Mouse (Mus musculus) hindbrain, embryonic 10.5 days (tissue): ENCODE measurements around the gene Serping1. TPM values are rescaled to one million over a fixed set of nuclear protein-coding genes. Genes with fewer than 3 reads are reported as not detected.
"Not testable (repeated sequence)": the region's sequence is repeated elsewhere in the genome, so short reads cannot be mapped to it uniquely, and the experiment has no call there.

Experiments
- DNase-seq: peaks from one replicate; pipeline ENCODE4 v3.0.0-alpha.2; 2017; ENCODE audit warnings: low spot score
- H3K27ac ChIP-seq: fragments of 300-500 bp; sonication (generic); 2 replicates; pipeline ENCODE4 v1.5.1; 2016; ENCODE audit warnings: mild to moderate bottlenecking, moderate library complexity
- H3K27me3 ChIP-seq: fragments of 300-500 bp; sonication (generic); 2 replicates; pipeline ENCODE4 v1.6.1; 2016; ENCODE audit warnings: mild to moderate bottlenecking; ENCODE audit not compliant: poor library complexity, insufficient read depth, severe bottlenecking
- H3K36me3 ChIP-seq: fragments of 300-500 bp; sonication (generic); 2 replicates; pipeline ENCODE4 v1.6.1; 2016; ENCODE audit warnings: mild to moderate bottlenecking, moderate library complexity
- H3K4me1 ChIP-seq: fragments of 300-500 bp; sonication (generic); replicated peaks from 2 replicates; pipeline ENCODE4 v1.6.1; 2016; ENCODE audit warnings: mild to moderate bottlenecking
- H3K4me3 ChIP-seq: fragments of 300-500 bp; sonication (generic); 2 replicates; pipeline ENCODE4 v1.5.1; 2016; ENCODE audit warnings: mild to moderate bottlenecking, moderate library complexity
- H3K9me3 ChIP-seq: fragments of 300-500 bp; sonication (generic); 2 replicates; pipeline ENCODE4 v1.6.1; 2016; ENCODE audit warnings: mild to moderate bottlenecking, moderate library complexity
- WGBS: fragments of 180-500 bp; shearing (Covaris S2); methylation state at CpG from one replicate; pipeline ENCODE4 v1.1.7; 2016; 5-methylcytosine and 5-hydroxymethylcytosine counted together
- polyA plus RNA-seq: library from polyadenylated mRNA; unstranded; fragments of >200 nt; fragmentation: Nextera tagmentation; extraction: Ambion mirVana; gene quantifications from 2 replicates; pipeline ENCODE4 v1.2.1, GENCODE M21; 2016

The Serping1 gene
- polyA plus RNA-seq, 1 experiment from 2014 or later = 43.1 TPM

DNA sequence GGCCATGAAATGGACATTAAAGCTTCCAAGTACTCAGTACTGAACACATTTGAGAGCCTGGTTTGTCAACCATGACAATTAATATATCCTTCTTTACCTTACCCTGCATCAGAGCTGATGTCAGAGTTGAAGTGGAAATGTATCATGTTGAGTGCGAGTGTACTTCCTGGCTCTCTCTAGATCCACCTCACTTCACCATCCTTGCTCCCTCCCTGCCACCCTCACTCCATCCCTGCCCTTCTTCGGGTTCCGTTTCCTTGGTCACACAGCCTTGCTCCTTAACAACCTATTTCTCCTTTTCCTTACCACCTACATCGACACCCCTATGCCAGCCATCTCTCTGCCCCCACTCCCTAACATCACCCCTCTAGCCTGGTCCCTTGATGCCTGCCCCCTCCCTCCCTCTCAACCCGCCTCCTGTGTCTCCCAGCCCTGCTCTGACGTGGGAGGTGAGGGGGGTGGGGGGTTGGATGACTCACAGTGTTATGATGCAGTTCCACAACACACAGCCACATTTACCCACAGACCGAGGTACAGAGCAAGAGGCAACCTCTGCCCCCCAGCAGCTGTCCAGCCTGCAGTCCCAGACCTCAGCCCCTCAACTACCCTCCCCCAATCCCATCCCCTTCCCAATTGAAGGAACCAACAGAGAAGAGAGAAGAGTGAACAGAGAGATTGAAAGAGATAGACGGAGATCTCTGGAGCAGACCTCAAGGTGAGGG is 41.5 kb downstream of the Serping1 start, which contains the start of gene Ypel4:
Ypel4 (plus strand) TSS at position 480 of the 722 bp plus-strand sequence.
- H3K27ac ChIP-seq = peak within 1 kb of the TSS; percentile 93
- 4% methylated on average over 8 of the region's 8 CpGs for WGBS
- peaks cover 56% of the 10 kb centered on the region for H3K4me1 ChIP-seq
- no peaks in the 10 kb centered on the region for H3K27me3 ChIP-seq
- no peaks in the 10 kb centered on the region for H3K9me3 ChIP-seq
- peak; percentile 64 for DNase-seq
- peak within 1 kb of the TSS; percentile 68 for H3K4me3 ChIP-seq
- H3K36me3 ChIP-seq = no peaks in the 10 kb centered on the region

DNA sequence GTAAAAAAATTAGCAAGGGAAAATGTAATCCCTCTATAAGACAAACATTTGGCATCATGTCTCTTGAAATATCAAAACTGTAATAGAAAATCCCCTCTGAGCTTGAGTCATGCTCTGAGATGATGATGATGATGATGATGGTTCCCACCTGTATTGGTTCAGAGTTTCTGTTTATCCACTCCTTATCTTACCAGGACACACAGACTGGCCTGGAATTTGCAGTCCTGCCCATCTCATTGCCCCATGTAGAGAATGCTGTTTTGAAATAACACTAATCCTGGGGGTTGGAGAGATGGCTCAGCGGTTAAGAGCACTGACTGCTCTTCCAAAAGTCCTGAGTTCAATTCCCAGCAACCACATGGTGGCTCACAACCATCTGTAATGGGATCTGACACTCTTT is 42.9 kb downstream of the Serping1 start:
- Histone ChIP-seq H3K27me3 (no peaks in the 10 kb centered on the region), H3K27ac (no peak overlapping the region), H3K9me3 (no peaks in the 10 kb centered on the region), H3K4me3 (no peak overlapping the region), H3K4me1 (peaks cover 49% of the 10 kb centered on the region), H3K36me3 (no peaks in the 10 kb centered on the region)
- no peak for DNase-seq
- WGBS = 87% methylated on average over 1 of the region's 1 CpGs

DNA sequence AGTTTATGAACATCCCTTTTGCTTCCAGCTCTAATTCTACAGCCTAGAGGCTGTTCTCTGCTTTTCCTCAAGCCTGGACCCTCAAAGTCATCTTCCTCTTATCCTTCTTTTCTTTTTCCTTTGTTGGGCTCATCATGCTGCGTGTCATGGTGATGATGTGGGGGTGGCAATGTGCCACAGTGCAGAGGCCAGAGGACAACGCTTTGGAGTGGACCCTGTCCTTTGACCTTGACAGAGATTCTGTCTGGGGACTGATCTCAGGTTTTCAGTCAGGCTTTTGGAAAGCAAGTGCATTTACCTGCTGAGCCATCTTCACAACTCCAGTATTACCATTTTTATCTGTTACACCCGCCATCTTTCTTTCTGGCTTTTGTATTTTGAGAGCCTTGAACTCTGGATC is 44.0 kb downstream of the Serping1 start:
- Histone ChIP-seq H3K9me3 (no peaks in the 10 kb centered on the region), H3K27me3 (no peaks in the 10 kb centered on the region)
- 86% methylated on average over 3 of the region's 3 CpGs for WGBS

DNA sequence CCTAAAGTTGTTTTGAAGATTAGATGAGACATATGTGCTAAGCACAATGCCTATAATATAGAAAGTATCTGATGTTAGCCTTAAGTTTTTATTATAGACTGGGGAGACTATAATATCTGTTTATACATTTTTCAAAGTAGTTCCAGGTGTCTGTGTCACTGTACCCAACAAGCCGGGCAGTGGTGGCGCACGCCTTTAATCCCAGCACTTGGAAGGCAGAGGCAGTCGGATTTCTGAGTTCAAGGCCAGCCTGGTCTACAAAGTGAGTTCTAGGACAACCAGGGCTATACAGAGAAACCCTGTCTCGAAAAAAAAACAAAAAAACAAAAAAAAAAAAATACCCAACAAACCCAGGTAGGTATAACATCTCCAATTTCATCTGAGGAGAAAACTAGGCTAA is 47.1 kb downstream of the Serping1 start:
- not testable (repeated sequence) for H3K27ac ChIP-seq, H3K27me3 ChIP-seq, H3K4me3 ChIP-seq, H3K9me3 ChIP-seq, DNase-seq
- peaks cover 27% of the 10 kb centered on the region for H3K36me3 ChIP-seq
- peaks cover 26% of the 10 kb centered on the region for H3K4me1 ChIP-seq
- 74% methylated on average over 5 of the region's 5 CpGs for WGBS

More for the DNA sequence above, 44.0 kb downstream of the Serping1 start:
- Histone ChIP-seq H3K36me3 (no peaks in the 10 kb centered on the region), H3K27ac (no peak overlapping the region), H3K4me3 (no peak overlapping the region), H3K4me1 (peaks cover 44% of the 10 kb centered on the region)
- no peak for DNase-seq

DNA sequence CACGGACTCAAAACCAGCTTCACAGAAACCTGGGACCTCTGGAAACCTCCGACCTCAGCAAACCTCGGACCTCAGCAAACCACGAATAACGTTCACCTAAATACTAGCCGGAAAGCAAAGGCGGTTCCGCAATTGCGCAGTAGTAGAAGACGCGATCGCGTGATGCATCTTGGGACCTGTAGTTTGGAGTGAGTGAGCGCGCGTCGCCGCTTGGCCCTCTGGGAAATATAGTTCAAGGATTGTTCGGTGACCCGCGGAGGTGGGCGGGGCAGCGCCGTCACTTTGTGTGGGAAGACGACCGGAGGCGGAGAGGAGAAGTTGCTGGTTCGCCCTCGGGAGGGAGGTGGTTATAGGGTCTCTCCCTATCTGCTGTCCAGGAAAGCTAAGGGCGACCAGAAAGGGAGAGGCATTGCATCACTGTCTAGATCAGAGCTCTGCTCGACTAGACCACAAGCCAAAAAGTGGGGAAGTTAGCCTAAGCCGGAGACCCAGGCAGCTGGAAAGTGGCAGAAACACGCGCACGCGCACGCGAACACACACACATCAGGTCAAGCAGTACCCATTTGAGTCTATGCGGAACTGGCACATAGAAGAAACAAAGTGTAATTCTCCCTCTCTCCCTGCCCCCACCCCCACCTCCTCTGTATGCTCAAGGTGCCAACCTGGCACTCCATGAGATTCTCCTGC is 47.9 kb downstream of the Serping1 start, which contains the start of gene Clp1:
Clp1 (minus strand) TSS at position 179 of the 687 bp plus-strand sequence.
- peak within 1 kb of the TSS; percentile 68 for H3K4me3 ChIP-seq
- no peaks in the 10 kb centered on the region for H3K9me3 ChIP-seq
- DNase-seq = peak; percentile 97
- H3K27ac ChIP-seq = peak within 1 kb of the TSS; percentile 90
- peaks cover 26% of the 10 kb centered on the region for H3K4me1 ChIP-seq
- peaks cover 34% of the 10 kb centered on the region for H3K36me3 ChIP-seq
- no peaks in the 10 kb centered on the region for H3K27me3 ChIP-seq
- under 1% methylated on average over 39 of the region's 39 CpGs for WGBS

DNA sequence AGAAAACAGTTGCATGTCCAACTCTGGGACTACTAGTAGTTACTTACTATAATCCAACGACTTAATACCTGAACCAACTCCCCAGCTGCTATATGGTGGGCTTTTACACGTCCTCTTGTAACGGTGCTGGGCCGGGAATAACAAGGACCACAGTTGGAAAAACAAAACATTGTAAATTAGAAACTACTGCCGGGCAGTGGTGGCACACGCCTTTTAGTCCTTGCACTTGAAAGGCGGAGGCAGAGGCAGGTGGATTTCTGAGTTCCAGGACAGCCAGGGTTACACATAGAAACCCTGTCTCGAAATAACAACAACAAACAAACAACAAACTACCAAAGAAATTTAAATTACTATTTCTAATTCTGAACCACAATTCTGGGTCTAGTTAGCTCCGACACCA is 48.5 kb downstream of the Serping1 start:
- peaks cover 26% of the 10 kb centered on the region for H3K4me1 ChIP-seq
- H3K27ac ChIP-seq = peak overlapping the region; percentile 90
- DNase-seq = no peak
- H3K36me3 ChIP-seq = peaks cover 40% of the 10 kb centered on the region
- peak overlapping the region; percentile 68 for H3K4me3 ChIP-seq
- 5% methylated on average over 9 of the region's 9 CpGs for WGBS
- no peaks in the 10 kb centered on the region for H3K27me3 ChIP-seq
- no peaks in the 10 kb centered on the region for H3K9me3 ChIP-seq

DNA sequence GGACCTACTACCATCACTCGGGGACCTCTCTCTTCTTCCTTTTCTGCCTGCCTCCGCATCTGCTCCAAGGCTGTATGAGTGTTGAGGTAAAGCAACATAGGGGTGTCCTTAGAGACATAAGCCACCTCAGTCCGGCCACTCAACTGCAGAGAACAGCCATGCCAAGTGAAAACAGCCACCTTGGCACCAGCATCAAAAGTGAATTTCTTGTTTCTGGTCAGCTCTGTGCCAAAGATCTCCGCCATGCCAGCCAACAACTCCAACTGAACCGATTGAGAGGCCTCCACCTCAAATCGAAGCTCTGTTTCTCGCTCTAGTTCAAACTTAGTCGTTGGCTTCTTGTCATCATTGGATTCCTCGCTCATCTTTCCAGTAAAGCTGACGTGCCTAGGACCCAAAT is 49.5 kb downstream of the Serping1 start:
- no peak for DNase-seq
- Histone ChIP-seq H3K9me3 (no peaks in the 10 kb centered on the region), H3K4me3 (0 out of 2 replicates have a peak overlapping the region, but pooled peaks have one; percentile 68), H3K27ac (no peak overlapping the region), H3K36me3 (peaks cover 48% of the 10 kb centered on the region), H3K27me3 (no peaks in the 10 kb centered on the region), H3K4me1 (peaks cover 26% of the 10 kb centered on the region)
- whole genome bisulfite sequencing = 94% methylated on average over 10 of the region's 10 CpGs

DNA sequence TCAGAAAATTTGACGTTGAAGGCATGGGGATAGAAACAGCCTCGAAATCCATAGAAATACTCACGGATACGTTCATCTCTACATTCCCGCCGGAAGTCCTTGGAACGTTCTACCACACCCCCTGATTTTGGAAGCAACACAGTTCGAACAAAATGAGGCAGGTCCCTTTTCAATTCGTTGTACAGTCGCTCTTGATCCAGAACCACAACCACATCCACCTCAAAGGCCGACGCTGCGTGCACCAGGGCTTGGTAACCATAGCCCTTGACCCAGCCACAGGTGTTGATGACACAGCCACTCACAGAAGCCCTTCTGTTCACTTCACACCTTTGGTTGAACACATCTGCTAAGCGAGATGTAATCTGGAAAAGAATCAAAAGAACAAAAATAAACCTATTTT is 51.4 kb downstream of the Serping1 start:
- Histone ChIP-seq H3K4me1 (peaks cover 26% of the 10 kb centered on the region), H3K27ac (no peak overlapping the region), H3K9me3 (no peaks in the 10 kb centered on the region), H3K27me3 (no peaks in the 10 kb centered on the region), H3K36me3 (peaks cover 48% of the 10 kb centered on the region), H3K4me3 (no peak overlapping the region)
- DNase-seq = no peak
- WGBS = 95% methylated on average over 14 of the region's 14 CpGs

DNA sequence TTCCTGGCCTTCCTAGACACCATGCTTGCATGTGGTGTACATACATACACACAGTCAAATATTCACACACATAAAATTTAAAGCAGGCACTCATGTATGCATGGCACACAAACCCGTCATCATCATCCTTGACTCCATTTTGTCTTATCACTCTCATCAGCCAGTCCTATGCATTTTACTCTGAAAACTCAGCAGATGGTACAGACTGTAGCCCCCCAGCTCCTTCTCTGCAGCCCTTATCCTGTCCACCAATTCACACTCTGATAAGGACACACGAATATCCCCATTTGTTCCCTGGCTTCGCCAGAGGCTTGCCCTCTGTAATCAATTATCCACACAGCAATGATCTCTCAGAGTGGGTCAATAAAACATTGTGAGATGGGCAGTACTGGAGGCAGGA is 54.1 kb downstream of the Serping1 start:
- DNase-seq = no peak
- WGBS = 81% methylated on average over 3 of the region's 3 CpGs
- Histone ChIP-seq H3K27ac (no peak overlapping the region), H3K36me3 (peaks cover 48% of the 10 kb centered on the region), H3K27me3 (no peaks in the 10 kb centered on the region), H3K9me3 (no peaks in the 10 kb centered on the region), H3K4me3 (no peak overlapping the region), H3K4me1 (peaks cover 21% of the 10 kb centered on the region)

DNA sequence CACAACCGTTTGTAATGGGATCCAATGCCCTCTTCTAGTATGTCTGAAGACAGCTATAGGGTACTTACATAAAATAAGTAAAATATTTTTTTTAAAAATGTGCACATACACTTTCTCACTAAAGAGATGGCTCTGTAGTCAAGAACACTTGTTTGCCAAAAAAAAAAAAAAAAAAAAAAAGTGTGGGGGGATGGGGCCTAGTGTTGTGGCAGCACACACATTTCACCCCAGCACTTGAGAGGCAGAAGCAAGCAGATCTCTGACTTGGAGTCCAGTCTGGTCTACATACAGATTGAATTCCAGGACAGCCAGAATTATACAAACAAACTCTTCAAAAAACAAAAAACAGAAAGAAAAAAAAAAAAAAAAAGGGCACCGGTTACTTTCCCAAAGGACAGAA is 54.5 kb downstream of the Serping1 start:
- peaks cover 18% of the 10 kb centered on the region for H3K4me1 ChIP-seq
- no peak for DNase-seq
- H3K4me3 ChIP-seq = no peak overlapping the region
- H3K9me3 ChIP-seq = no peaks in the 10 kb centered on the region
- no peak overlapping the region for H3K27ac ChIP-seq
- WGBS = 95% methylated on average over 2 of the region's 2 CpGs
- H3K36me3 ChIP-seq = peaks cover 47% of the 10 kb centered on the region
- no peaks in the 10 kb centered on the region for H3K27me3 ChIP-seq

DNA sequence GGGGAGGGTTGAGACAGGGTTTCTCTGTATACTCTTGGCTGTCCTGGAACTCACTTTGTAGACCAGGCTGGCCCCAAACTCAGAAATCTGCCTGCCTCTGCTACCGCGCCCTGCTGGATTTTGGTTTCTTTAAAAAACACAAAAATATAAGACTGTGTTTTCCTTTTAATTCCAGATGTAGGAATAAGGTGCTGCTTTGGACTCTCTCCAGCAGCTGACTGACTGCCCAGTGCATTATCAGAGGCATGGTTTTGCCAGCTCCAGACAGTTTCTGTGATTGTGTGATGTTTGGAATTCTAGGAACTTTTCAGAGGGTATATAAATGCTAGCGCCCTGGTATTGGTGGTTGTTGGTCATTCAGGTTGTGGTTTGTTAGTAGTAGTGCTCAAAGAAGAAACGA is 57.9 kb downstream of the Serping1 start:
- peaks cover 25% of the 10 kb centered on the region for H3K4me1 ChIP-seq
- DNase-seq = no peak
- H3K27ac ChIP-seq = no peak overlapping the region
- no peaks in the 10 kb centered on the region for H3K27me3 ChIP-seq
- 94% methylated on average over 4 of the region's 4 CpGs for WGBS
- no peak overlapping the region for H3K4me3 ChIP-seq
- H3K36me3 ChIP-seq = peaks cover 15% of the 10 kb centered on the region
- no peaks in the 10 kb centered on the region for H3K9me3 ChIP-seq

DNA sequence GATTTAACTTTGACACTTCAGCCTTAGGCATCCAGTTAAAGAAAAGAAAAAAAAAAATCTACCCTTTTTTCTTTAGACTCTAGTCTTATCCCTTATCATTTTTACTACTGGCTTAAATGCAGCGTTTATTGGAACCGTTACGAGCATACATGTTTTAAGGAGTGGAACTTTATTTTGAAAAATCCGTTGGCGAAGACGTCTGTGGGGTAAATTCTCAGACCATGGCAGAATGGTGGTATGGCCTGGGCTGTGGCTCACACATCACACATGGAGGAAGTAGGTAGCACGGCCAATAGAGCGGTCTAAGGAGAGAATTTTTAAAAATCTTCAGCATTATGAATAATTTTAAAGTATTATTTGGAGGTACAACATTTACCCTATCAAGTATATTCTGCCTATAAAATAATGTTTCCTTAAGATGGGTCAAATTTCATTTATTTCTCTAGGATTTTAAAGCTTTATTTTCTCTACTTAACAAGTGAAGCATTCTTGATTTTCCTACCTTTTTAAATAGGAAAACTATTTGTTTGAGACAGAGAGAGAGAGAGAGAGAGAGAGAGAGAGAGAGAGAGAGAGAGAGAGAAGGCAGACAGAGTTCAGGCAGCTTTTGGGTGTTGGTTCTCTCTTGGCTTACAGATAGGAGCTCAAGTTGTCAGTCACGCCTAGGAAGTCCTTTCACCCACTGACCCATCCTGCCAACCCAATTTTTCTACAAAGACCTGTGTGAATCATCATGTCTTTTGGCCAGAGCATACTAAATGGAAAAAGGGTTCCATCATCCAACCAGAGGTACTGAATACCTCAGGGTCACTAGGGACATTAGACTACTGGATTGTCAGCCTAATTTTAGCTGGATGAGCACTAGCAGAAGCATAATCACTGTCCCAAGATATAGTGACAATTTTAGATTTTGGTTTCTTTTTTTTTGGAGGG is 58.6 kb downstream of the Serping1 start:
- Histone ChIP-seq H3K9me3 (no peaks in the 10 kb centered on the region), H3K4me3 (peak overlapping the region; percentile 96), H3K27ac (peak overlapping the region; percentile 97), H3K4me1 (peaks cover 27% of the 10 kb centered on the region), H3K27me3 (no peaks in the 10 kb centered on the region), H3K36me3 (peaks cover 8% of the 10 kb centered on the region)
- WGBS = 40% methylated on average over 9 of the region's 9 CpGs
- no peak for DNase-seq
